21 mouse cellular contexts compared by ENCODE assay signal in genomic region chr2:126577362-126577761, GRCm38 (mm10). TPM values are rescaled to one million over a fixed set of nuclear protein-coding genes. Genes with fewer than 3 reads are reported as not detected.
DNase-seq lines count a peak whose midpoint lies in the region; ATAC-seq and TF ChIP-seq lines count a peak whose summit lies in the region.
"Had no signal": no experiment of that assay in that cellular context is flagged by ENCODE, and none has a peak within 500 bp of the region (broad histone marks: within the 10 kb centered on the region; RNA-seq: fewer than 3 reads in every experiment).

No protein-coding gene starts in this region.

- no peaks in the 10 kb centered on the region for H3K9me3 ChIP-seq in midbrain, embryonic 11.5 days (ENCODE audit: control insufficient read depth, low read length)
- no peaks in the 10 kb centered on the region for H3K9me3 ChIP-seq in midbrain, embryonic 16.5 days (replicated peaks; ENCODE audit: control insufficient read depth, low read length, poor library complexity, severe bottlenecking)
- H3K9me3 ChIP-seq in forebrain, embryonic 10.5 days, result no peaks in the 10 kb centered on the region
- H3K9me3 ChIP-seq: G1E had no signal

- H3K4me2 ChIP-seq in midbrain, embryonic 11.5 days, result no peak overlapping the region
- no peak overlapping the region for H3K4me2 ChIP-seq in midbrain, embryonic 16.5 days (ENCODE audit: low read length)
- H3K4me2 ChIP-seq in myocyte (ENCODE audit: low read depth), result no peak overlapping the region

- WGBS in midbrain, embryonic 11.5 days, result 93% methylated on average over 5 of the region's 5 CpGs
- WGBS in midbrain, embryonic 16.5 days, result 90% methylated on average over 5 of the region's 5 CpGs
- WGBS in forebrain, embryonic 10.5 days, result 87% methylated on average over 5 of the region's 5 CpGs

- no peak for TF ChIP-seq CTCF in C2C12 (IDR thresholded peaks at IDR 0.05; ENCODE audit: control insufficient read depth, insufficient read depth, insufficient read length)

- TF ChIP-seq POLR2A in myocyte (IDR thresholded peaks at IDR 0.05; ENCODE audit: insufficient read length, low read depth), result no peak

- no peaks in the 10 kb centered on the region for H3K36me3 ChIP-seq in midbrain, embryonic 11.5 days (ENCODE audit: control insufficient read depth, insufficient read depth, low read length)
- peaks cover 18% of the 10 kb centered on the region; the same call in 1 of the 2 replicates for H3K36me3 ChIP-seq in midbrain, embryonic 16.5 days (ENCODE audit: control insufficient read depth, insufficient read depth, low read length)
- H3K36me3 ChIP-seq in C2C12 (ENCODE audit: control insufficient read depth, insufficient read depth) (no peaks in the 10 kb centered on the region), myocyte (ENCODE audit: control insufficient read depth, insufficient read depth) (no peaks in the 10 kb centered on the region)
- H3K36me3 ChIP-seq in forebrain, embryonic 10.5 days (replicated peaks), result no peaks in the 10 kb centered on the region
- H3K36me3 ChIP-seq: G1E had no signal

- H3ac ChIP-seq in C2C12 (ENCODE audit: control insufficient read depth, insufficient read length, low read depth), result no peak overlapping the region
- H3ac ChIP-seq in myocyte (ENCODE audit: control insufficient read depth, insufficient read length), result no peak overlapping the region

- H3K79me3 ChIP-seq in C2C12 (ENCODE audit: low read depth), result no peaks in the 10 kb centered on the region

- H3K27ac ChIP-seq in midbrain, embryonic 11.5 days (ENCODE audit: low read depth, low read length), result no peak overlapping the region
- no peak overlapping the region for H3K27ac ChIP-seq in midbrain, embryonic 16.5 days (ENCODE audit: low read length)
- H3K27ac ChIP-seq in forebrain, embryonic 10.5 days, result no peak overlapping the region

- DNase-seq in midbrain, embryonic 11.5 days (ENCODE audit: low spot score, missing footprints), result peak; percentile 21
- no peak for DNase-seq in forebrain, embryonic 10.5 days (ENCODE audit: extremely low spot score, low spot score)
- DNase-seq: adrenal gland, adult 2 months; adrenal gland, adult 8-10 months; adrenal gland, postnatal 10 days; adrenal gland, postnatal 14 days; adrenal gland, postnatal 25 days; adrenal gland, postnatal 36 days; B cell, adult 2 months; cerebellum, adult 11 months; cerebellum, adult 11-12 months; cerebellum, adult 18-20 months; cerebellum, adult 2 months; cerebellum, adult 8-10 months had no signal

- no peak overlapping the region for H3K4me3 ChIP-seq in midbrain, embryonic 11.5 days (ENCODE audit: low read depth, low read length)
- no peak overlapping the region for H3K4me3 ChIP-seq in midbrain, embryonic 16.5 days (ENCODE audit: low read depth, low read length)
- H3K4me3 ChIP-seq in C2C12 (ENCODE audit: insufficient read depth, poor library complexity, severe bottlenecking) (no peak overlapping the region), myocyte (no peak overlapping the region)
- H3K4me3 ChIP-seq in forebrain, embryonic 10.5 days, result no peak overlapping the region

- no peak for ATAC-seq in midbrain, embryonic 11.5 days (ENCODE audit: low FRiP score)
- no peak for ATAC-seq in midbrain, embryonic 16.5 days
- no peak for ATAC-seq in CD4-positive, CD25-positive, alpha-beta regulatory T cell, adult 4 months
- ATAC-seq: activated CD4-positive, CD25-positive, alpha-beta regulatory T cell, adult 4 months; Patski had no signal

- H3K27me3 ChIP-seq in midbrain, embryonic 11.5 days (ENCODE audit: control insufficient read depth, insufficient read depth, low read length), result no peaks in the 10 kb centered on the region
- no peaks in the 10 kb centered on the region for H3K27me3 ChIP-seq in midbrain, embryonic 16.5 days (ENCODE audit: control insufficient read depth, insufficient read depth, low read depth, low read length)
- H3K27me3 ChIP-seq in C2C12 (ENCODE audit: control insufficient read depth, insufficient read depth, insufficient read length) (peaks cover 5% of the 10 kb centered on the region), myocyte (ENCODE audit: control insufficient read depth, insufficient read depth, insufficient read length) (peaks cover 11% of the 10 kb centered on the region)
- no peaks in the 10 kb centered on the region for H3K27me3 ChIP-seq in forebrain, embryonic 10.5 days (ENCODE audit: poor library complexity, severe bottlenecking)

- H3K4me1 ChIP-seq in midbrain, embryonic 11.5 days (ENCODE audit: control insufficient read depth, insufficient read depth, low read length), result no peaks in the 10 kb centered on the region
- H3K4me1 ChIP-seq in midbrain, embryonic 16.5 days (ENCODE audit: control insufficient read depth, insufficient read depth, low read length), result no peaks in the 10 kb centered on the region
- no peaks in the 10 kb centered on the region for H3K4me1 ChIP-seq in forebrain, embryonic 10.5 days

- H3K9ac ChIP-seq in midbrain, embryonic 11.5 days (ENCODE audit: low read length), result no peak overlapping the region
- H3K9ac ChIP-seq in midbrain, embryonic 16.5 days (ENCODE audit: low read depth, low read length), result no peak overlapping the region

- no peaks in the 10 kb centered on the region for H3K79me2 ChIP-seq in C2C12 (ENCODE audit: control insufficient read depth, insufficient read depth)
- H3K79me2 ChIP-seq in myocyte (ENCODE audit: control insufficient read depth, insufficient read depth), result no peaks in the 10 kb centered on the region

TF ChIP-seq in C2C12, 6 proteins besides CTCF, POLR2A, EP300 and RAD21:
- TF ChIP-seq USF1 (IDR thresholded peaks at IDR 0.05; ENCODE audit: low read depth), result no peak
- TF ChIP-seq MYOD1 (IDR thresholded peaks at IDR 0.05; ENCODE audit: control insufficient read depth, insufficient read length, low read depth), result peak; percentile 77
TF ChIP-seq in C2C12: peak in this region for 1.

TF ChIP-seq in myocyte, 11 proteins besides CTCF, POLR2A, EP300 and RAD21:
- no peak for TF ChIP-seq MAX (IDR thresholded peaks at IDR 0.05; ENCODE audit: low read depth)
- TF ChIP-seq MYOD1 (IDR thresholded peaks at IDR 0.05; ENCODE audit: control insufficient read depth in 1 of 3, insufficient read length in 2 of 3, low read depth in 2 of 3), result peak in 2 of 3 experiments; percentile 73 to 89
- TF ChIP-seq SRF (IDR thresholded peaks at IDR 0.05; ENCODE audit: control insufficient read depth, insufficient read length, low read depth), result peak; percentile 68
- no peak for TF ChIP-seq POLR2AphosphoS2 (IDR thresholded peaks at IDR 0.05; ENCODE audit: insufficient read length, low read depth)
- TF ChIP-seq TCF12 (IDR thresholded peaks at IDR 0.05; ENCODE audit: insufficient read depth, poor library complexity, severe bottlenecking), result no peak
- no peak for TF ChIP-seq CEBPB (IDR thresholded peaks at IDR 0.05; ENCODE audit: insufficient read depth, poor library complexity, severe bottlenecking)
- TF ChIP-seq REST (IDR thresholded peaks at IDR 0.05; ENCODE audit: insufficient read depth, insufficient read length), result no peak

RNA-seq across cellular contexts. Expression of gene Slc27a2, which starts 25.2 kb away (rescaled TPM):
- polyA plus RNA-seq in midbrain, embryonic 11.5 days (2014; fragmentation: Nextera tagmentation; extraction: Ambion mirVana), result 3.3 and 3.8 TPM in 2 replicates
- 14.0 and 14.6 TPM in 2 replicates for polyA plus RNA-seq in midbrain, embryonic 16.5 days (2015; fragmentation: Nextera tagmentation; extraction: Ambion mirVana)
- polyA plus RNA-seq in C2C12 (2012; fragmentation: generic; extraction: Trizol), result not detected
- polyA plus RNA-seq in myocyte (2012; fragmentation: generic; extraction: Trizol), result not detected
- 3.1 TPM in 2 replicates for polyA plus RNA-seq in forebrain, embryonic 10.5 days (2016; fragmentation: Nextera tagmentation; extraction: Ambion mirVana)
- polyA plus RNA-seq in CD4-positive, CD25-positive, alpha-beta regulatory T cell, adult 4 months (2017; shearing (Covaris generic)), result not detected
- polyA plus RNA-seq: activated CD4-positive, CD25-positive, alpha-beta regulatory T cell, adult 4 months; G1E; Patski had no signal

RNA-seq across cellular contexts. Expression of gene Hdc, which starts 41.7 kb away (rescaled TPM):
- 0.42 and 0.50 TPM in 2 replicates for polyA plus RNA-seq in midbrain, embryonic 11.5 days (2014; fragmentation: Nextera tagmentation; extraction: Ambion mirVana)
- polyA plus RNA-seq in midbrain, embryonic 16.5 days (2015; fragmentation: Nextera tagmentation; extraction: Ambion mirVana), result 1.1 and 1.7 TPM in 2 replicates
- polyA plus RNA-seq in C2C12 (2012; fragmentation: generic; extraction: Trizol) (0.13 TPM), myocyte (2012; fragmentation: generic; extraction: Trizol) (0.36 TPM)
- polyA plus RNA-seq in forebrain, embryonic 10.5 days (2016; fragmentation: Nextera tagmentation; extraction: Ambion mirVana), result 0.31 and 0.42 TPM in 2 replicates
- under 1 TPM; 0.42 to 0.61 TPM for polyA plus RNA-seq in CD4-positive, CD25-positive, alpha-beta regulatory T cell, adult 4 months (2017; shearing (Covaris generic))
